Comparison of ENCODE assay signal across 20 mouse cellular contexts in genomic region chrX:164291147-164291546, GRCm38 (mm10). TPM values are rescaled to one million over a fixed set of nuclear protein-coding genes. Genes with fewer than 3 reads are reported as not detected.
DNase-seq lines count a peak whose midpoint lies in the region; ATAC-seq and TF ChIP-seq lines count a peak whose summit lies in the region.
"Had no signal": no experiment of that assay in that cellular context is flagged by ENCODE, and none has a peak within 500 bp of the region (broad histone marks: within the 10 kb centered on the region; RNA-seq: fewer than 3 reads in every experiment).

No protein-coding gene starts in this region.

- no peaks in the 10 kb centered on the region for H3K79me2 ChIP-seq in liver, adult 2 months (ENCODE audit: control insufficient read depth, insufficient read depth, low read length)

- no peaks in the 10 kb centered on the region for H3K27me3 ChIP-seq in liver, adult 2 months (ENCODE audit: control insufficient read depth, insufficient read depth, low read length)
- H3K27me3 ChIP-seq in embryonic facial prominence, embryonic 14.5 days (replicated peaks; ENCODE audit: control insufficient read depth, insufficient read depth, low read length) = peaks cover 7% of the 10 kb centered on the region; the same call in 1 of the 2 replicates
- H3K27me3 ChIP-seq: CH12.LX; intestine, embryonic 15.5 days; neural tube, embryonic 15.5 days had no signal

- no peaks in the 10 kb centered on the region for H3K9me3 ChIP-seq in embryonic facial prominence, embryonic 14.5 days (ENCODE audit: control insufficient read depth, low read length)
- H3K9me3 ChIP-seq: hindbrain, embryonic 13.5 days; intestine, embryonic 15.5 days; midbrain, embryonic 10.5 days; neural tube, embryonic 15.5 days had no signal

- DNase-seq in adrenal gland, postnatal 10 days = peak; percentile 20
- DNase-seq in adrenal gland, postnatal 14 days = no peak
- peak; percentile 70 for DNase-seq in liver, adult 2 months (ENCODE audit: extremely low read depth, low read depth, low spot score)
- no peak for DNase-seq in liver
- peak; percentile 86 for DNase-seq in embryonic facial prominence, embryonic 14.5 days (ENCODE audit: low spot score)
- DNase-seq in lung, postnatal 25 days (ENCODE audit: low spot score) = peak; percentile 19
- DNase-seq in T-cell, adult 2 months (ENCODE audit: low spot score) = no peak
- DNase-seq in layer of hippocampus, postnatal 10 days (ENCODE audit: low spot score in 2 of 2) = no peak
- DNase-seq: cerebellum, adult 11 months; cerebellum, postnatal 36 days; kidney, postnatal 14 days; retina, postnatal 1 day; spleen, adult 18-20 months; thymus, postnatal 25 days had no signal

- TF ChIP-seq CTCF in liver, adult 2 months (IDR thresholded peaks at IDR 0.05; ENCODE audit: low read depth, low read length) = no peak

- H3K9ac ChIP-seq in liver, adult 2 months (ENCODE audit: low read depth, low read length) = no peak overlapping the region
- H3K9ac ChIP-seq in embryonic facial prominence, embryonic 14.5 days (ENCODE audit: low read depth, low read length) = no peak overlapping the region
- H3K9ac ChIP-seq: hindbrain, embryonic 13.5 days; intestine, embryonic 15.5 days; liver, embryonic 14.5 days; neural tube, embryonic 15.5 days had no signal

- no peak overlapping the region for H3K4me3 ChIP-seq in liver, adult 2 months (ENCODE audit: insufficient read depth, low read depth, low read length)
- no peak overlapping the region for H3K4me3 ChIP-seq in embryonic facial prominence, embryonic 14.5 days (ENCODE audit: low read depth, low read length)
- H3K4me3 ChIP-seq: hindbrain, embryonic 13.5 days; intestine, embryonic 15.5 days; midbrain, embryonic 10.5 days; neural tube, embryonic 15.5 days had no signal

- ATAC-seq in embryonic facial prominence, embryonic 14.5 days (ENCODE audit: low read depth) = no peak
- ATAC-seq: intestine, embryonic 15.5 days had no signal

- no peak for TF ChIP-seq POLR2A in liver, adult 2 months (IDR thresholded peaks at IDR 0.05; ENCODE audit: extremely low read depth, insufficient read depth, low read length)

- no peak overlapping the region for H3K4me2 ChIP-seq in embryonic facial prominence, embryonic 14.5 days (ENCODE audit: low read depth, low read length)
- H3K4me2 ChIP-seq: hindbrain, embryonic 13.5 days; intestine, embryonic 15.5 days; neural tube, embryonic 15.5 days had no signal

- no peaks in the 10 kb centered on the region for H3K4me1 ChIP-seq in liver, adult 2 months (ENCODE audit: control insufficient read depth, insufficient read depth, low read length)
- H3K4me1 ChIP-seq in embryonic facial prominence, embryonic 14.5 days (ENCODE audit: control insufficient read depth, insufficient read depth, low read length) = no peaks in the 10 kb centered on the region
- H3K4me1 ChIP-seq: hindbrain, embryonic 13.5 days; intestine, embryonic 15.5 days; midbrain, embryonic 10.5 days; neural tube, embryonic 15.5 days had no signal

- 10% methylated on average over 5 of the region's 5 CpGs for WGBS in liver, adult 2 months
- 24% methylated on average over 5 of the region's 5 CpGs for WGBS in embryonic facial prominence, embryonic 14.5 days

- no peak overlapping the region for H3K27ac ChIP-seq in liver, adult 2 months (replicated peaks; ENCODE audit: insufficient read depth, low read depth, low read length)
- H3K27ac ChIP-seq in embryonic facial prominence, embryonic 14.5 days (replicated peaks; ENCODE audit: low read depth, low read length) = no peak overlapping the region
- H3K27ac ChIP-seq: hindbrain, embryonic 13.5 days; intestine, embryonic 15.5 days; liver, embryonic 14.5 days; midbrain, embryonic 10.5 days; neural tube, embryonic 15.5 days had no signal

- H3K36me3 ChIP-seq in liver, adult 2 months (ENCODE audit: control insufficient read depth, insufficient read depth, low read length) = no peaks in the 10 kb centered on the region
- no peaks in the 10 kb centered on the region for H3K36me3 ChIP-seq in embryonic facial prominence, embryonic 14.5 days (ENCODE audit: control insufficient read depth, insufficient read depth, low read length)
- H3K36me3 ChIP-seq: hindbrain, embryonic 13.5 days; intestine, embryonic 15.5 days; midbrain, embryonic 10.5 days; neural tube, embryonic 15.5 days had no signal

RNA-seq across cellular contexts. Expression of gene Pir, which starts 22.0 kb away (rescaled TPM):
- total RNA-seq in adrenal gland, postnatal 10 days (2021) = 1 to 10 TPM; 3.6 to 7.1 TPM
- 4.5 and 4.9 TPM in 2 replicates for total RNA-seq in adrenal gland, postnatal 14 days (2021)
- 17.6 and 24.6 TPM in 2 replicates for total RNA-seq in liver, adult 2 months (2014; rRNA removed)
- polyA plus RNA-seq in liver, adult 2 months (2012; rRNA removed) = 16.0 and 16.3 TPM in 2 replicates
- polyA plus RNA-seq in embryonic facial prominence, embryonic 14.5 days (2014; fragmentation: Nextera tagmentation; extraction: Ambion mirVana) = 12.0 and 12.9 TPM in 2 replicates
- 1 to 10 TPM; 3.9 to 4.4 TPM for total RNA-seq in layer of hippocampus, postnatal 10 days (2021)
- total RNA-seq: CH12.LX had no signal

RNA-seq across cellular contexts. Expression of gene Bmx, which starts 33.2 kb away (rescaled TPM):
- total RNA-seq in adrenal gland, postnatal 10 days (2021) = 1 to 10 TPM; 1.1 to 1.4 TPM
- total RNA-seq in adrenal gland, postnatal 14 days (2021) = 0.56 and 1.0 TPM in 2 replicates
- 0.27 and 0.28 TPM in 2 replicates for total RNA-seq in liver, adult 2 months (2014; rRNA removed)
- 0.09 TPM in 1 of 2 replicates, not detected in the other for polyA plus RNA-seq in liver, adult 2 months (2012; rRNA removed)
- 0.67 and 1.2 TPM in 2 replicates for polyA plus RNA-seq in embryonic facial prominence, embryonic 14.5 days (2014; fragmentation: Nextera tagmentation; extraction: Ambion mirVana)
- total RNA-seq in layer of hippocampus, postnatal 10 days (2021) = 1 to 10 TPM in 1 of 2 experiments, under 1 TPM in 1; 0.80 to 1.1 TPM

Comparison
In these comparisons a context has a peak if more than half of its experiments do, and no peak if none do; other contexts are left out.
1. DNase-seq: peak in adrenal gland, postnatal 10 days (single experiment), liver, adult 2 months (single experiment), embryonic facial prominence, embryonic 14.5 days (single experiment) and lung, postnatal 25 days (single experiment); none in adrenal gland, postnatal 14 days (single experiment), liver (single experiment), T-cell, adult 2 months (single experiment) and layer of hippocampus, postnatal 10 days (0 of 2).